Mouse (Mus musculus): ENCODE measurements around the gene Krtap17-1.

DNA sequence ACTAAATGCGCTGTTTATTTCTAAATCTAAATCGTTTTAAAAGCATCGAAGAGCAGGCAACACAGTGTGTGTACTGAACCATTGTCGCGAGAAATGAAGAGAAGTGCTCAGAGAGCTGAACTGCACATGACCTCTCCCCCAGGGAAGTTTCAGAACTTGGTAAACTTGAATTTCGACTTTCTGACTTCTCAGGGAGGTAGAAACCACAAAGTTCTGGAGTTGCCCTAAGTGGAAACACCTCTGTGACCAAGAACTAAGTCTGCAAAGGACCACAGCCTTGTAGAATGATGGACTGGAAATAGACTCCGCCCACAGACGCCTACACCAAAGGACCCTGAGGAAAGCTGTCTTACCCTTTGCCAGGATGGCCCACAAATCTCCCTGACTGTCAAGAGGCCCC, 12.1 kb upstream of the Krtap17-1 start:
- no peak for TF ChIP-seq POLR2A (IDR thresholded peaks at IDR 0.05; ENCODE audit: borderline replicate concordance, extremely low read depth, low read depth, low read length)
- no peak for TF ChIP-seq CTCF (IDR thresholded peaks at IDR 0.05; ENCODE audit: insufficient read depth, low read length)

All from lung, adult 2 months (tissue).